Mouse (Mus musculus): ENCODE data around the gene Zfp518b.

DNA sequence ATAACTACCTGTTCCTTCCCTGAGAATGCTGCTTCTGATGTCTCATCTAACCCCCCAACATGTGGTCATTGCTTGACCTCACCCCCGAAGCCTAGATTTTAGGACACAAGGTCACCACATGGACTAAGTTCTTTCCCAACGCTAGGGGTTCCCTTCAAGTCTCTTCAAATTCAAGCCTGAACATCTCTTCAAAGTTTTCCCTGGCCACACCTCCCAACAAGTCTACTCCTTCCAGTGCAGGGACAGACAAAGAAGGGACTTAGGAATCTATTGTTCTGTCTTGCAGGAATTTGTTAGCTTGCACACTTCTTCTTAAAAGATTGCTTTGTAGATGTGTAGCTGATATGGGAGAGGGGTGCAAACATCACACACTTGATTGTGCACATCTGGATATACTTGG is 17.5 kb upstream of the Zfp518b start:
- no peak for TF ChIP-seq GATA1 (IDR thresholded peaks at IDR 0.05; ENCODE audit: low read length)
- TF ChIP-seq TAL1 (IDR thresholded peaks at IDR 0.05; ENCODE audit: low read length), result no peak

Data from erythroblast, embryonic 14.5 days (primary cell).